ENCODE assay signal across 29 mouse cellular contexts in genomic region chr14:51786335-51786734, GRCm38 (mm10). TPM values are rescaled to one million over a fixed set of nuclear protein-coding genes. Genes with fewer than 3 reads are reported as not detected.
DNase-seq lines count a peak whose midpoint lies in the region; ATAC-seq and TF ChIP-seq lines count a peak whose summit lies in the region.
"Had no signal": no experiment of that assay in that cellular context is flagged by ENCODE, and none has a peak within 500 bp of the region (broad histone marks: within the 10 kb centered on the region; RNA-seq: fewer than 3 reads in every experiment).

No protein-coding gene starts in this region.

- peak; percentile 62 for ATAC-seq in kidney, embryonic 15.5 days (replicated peaks; ENCODE audit: low FRiP score)
- 0 out of 2 replicates have a peak, but pooled peaks have one; percentile 33 for ATAC-seq in midbrain, embryonic 11.5 days (ENCODE audit: low FRiP score)
- no peak for ATAC-seq in midbrain, embryonic 16.5 days
- ATAC-seq: forebrain, embryonic 15.5 days had no signal

- H3K9me3 ChIP-seq in kidney, embryonic 15.5 days (replicated peaks) = no peaks in the 10 kb centered on the region
- H3K9me3 ChIP-seq in midbrain, embryonic 11.5 days (ENCODE audit: control insufficient read depth, low read length) = no peaks in the 10 kb centered on the region
- H3K9me3 ChIP-seq in midbrain, embryonic 16.5 days (replicated peaks; ENCODE audit: control insufficient read depth, low read length, poor library complexity, severe bottlenecking) = no peaks in the 10 kb centered on the region
- H3K9me3 ChIP-seq: embryonic facial prominence, embryonic 13.5 days; forebrain, embryonic 12.5 days; forebrain, embryonic 15.5 days; G1E had no signal

- no peak overlapping the region for H3K9ac ChIP-seq in kidney, embryonic 15.5 days
- no peak overlapping the region for H3K9ac ChIP-seq in midbrain, embryonic 11.5 days (ENCODE audit: low read length)
- no peak overlapping the region for H3K9ac ChIP-seq in midbrain, embryonic 16.5 days (ENCODE audit: low read depth, low read length)
- H3K9ac ChIP-seq: embryonic facial prominence, embryonic 13.5 days; forebrain, embryonic 12.5 days; forebrain, embryonic 15.5 days; hindbrain, embryonic 14.5 days had no signal

- no peak overlapping the region for H3K4me2 ChIP-seq in kidney, embryonic 15.5 days
- no peak overlapping the region for H3K4me2 ChIP-seq in midbrain, embryonic 11.5 days
- H3K4me2 ChIP-seq in midbrain, embryonic 16.5 days (ENCODE audit: low read length) = no peak overlapping the region
- H3K4me2 ChIP-seq: embryonic facial prominence, embryonic 13.5 days; forebrain, embryonic 12.5 days; forebrain, embryonic 15.5 days; heart, embryonic 11.5 days; hindbrain, embryonic 14.5 days had no signal

- no peaks in the 10 kb centered on the region for H3K4me1 ChIP-seq in kidney, embryonic 15.5 days
- no peaks in the 10 kb centered on the region for H3K4me1 ChIP-seq in midbrain, embryonic 11.5 days (ENCODE audit: control insufficient read depth, insufficient read depth, low read length)
- no peaks in the 10 kb centered on the region for H3K4me1 ChIP-seq in midbrain, embryonic 16.5 days (ENCODE audit: control insufficient read depth, insufficient read depth, low read length)
- H3K4me1 ChIP-seq: embryonic facial prominence, embryonic 13.5 days; forebrain, embryonic 12.5 days; forebrain, embryonic 15.5 days had no signal

- intact Hi-C loops in heart, postnatal 36 days (cut with DNase I) = no loop called here
- intact Hi-C loops in gastrocnemius, adult 2 months (cut with DNase I) = no loop called here

- peak overlapping the region; percentile 54; the same call in 1 of the 2 replicates for H3K27ac ChIP-seq in kidney, embryonic 15.5 days
- no peak overlapping the region for H3K27ac ChIP-seq in midbrain, embryonic 11.5 days (ENCODE audit: low read depth, low read length)
- no peak overlapping the region for H3K27ac ChIP-seq in midbrain, embryonic 16.5 days (ENCODE audit: low read length)
- no peak overlapping the region for H3K27ac ChIP-seq in gastrocnemius, adult 2 months
- H3K27ac ChIP-seq: embryonic facial prominence, embryonic 13.5 days; forebrain, embryonic 12.5 days; forebrain, embryonic 15.5 days; hindbrain, embryonic 14.5 days had no signal

- H3K4me3 ChIP-seq in kidney, embryonic 15.5 days (replicated peaks) = no peak overlapping the region
- no peak overlapping the region for H3K4me3 ChIP-seq in midbrain, embryonic 11.5 days (ENCODE audit: low read depth, low read length)
- H3K4me3 ChIP-seq in midbrain, embryonic 16.5 days (ENCODE audit: low read depth, low read length) = no peak overlapping the region
- no peak overlapping the region for H3K4me3 ChIP-seq in gastrocnemius, adult 2 months
- H3K4me3 ChIP-seq: embryonic facial prominence, embryonic 13.5 days; erythroblast, embryonic 14.5 days; forebrain, embryonic 12.5 days; forebrain, embryonic 15.5 days had no signal

- peak; percentile 75 for DNase-seq in heart, adult 11 months
- DNase-seq in heart, postnatal 36 days = no peak
- no peak for DNase-seq in kidney, adult 11 months
- no peak for DNase-seq in midbrain, embryonic 11.5 days (ENCODE audit: low spot score, missing footprints)
- DNase-seq in gastrocnemius, adult 2 months = no peak
- DNase-seq: adrenal gland, adult 8-10 months; adrenal gland, postnatal 25 days; B cell, adult 2 months; cerebellum, adult 18-20 months; cerebellum, adult 9-10 months; gastrocnemius, postnatal 10 days; gastrocnemius, postnatal 36 days had no signal

- no peaks in the 10 kb centered on the region for H3K27me3 ChIP-seq in kidney, embryonic 15.5 days
- no peaks in the 10 kb centered on the region for H3K27me3 ChIP-seq in midbrain, embryonic 11.5 days (ENCODE audit: control insufficient read depth, insufficient read depth, low read length)
- H3K27me3 ChIP-seq in midbrain, embryonic 16.5 days (ENCODE audit: control insufficient read depth, insufficient read depth, low read depth, low read length) = no peaks in the 10 kb centered on the region
- H3K27me3 ChIP-seq: CH12.LX; embryonic facial prominence, embryonic 13.5 days; forebrain, embryonic 12.5 days; forebrain, embryonic 15.5 days had no signal

- no peak for TF ChIP-seq CTCF in gastrocnemius, adult 2 months (IDR thresholded peaks at IDR 0.05)

- WGBS in kidney, embryonic 15.5 days = 52% methylated on average over 4 of the region's 4 CpGs
- 79% methylated on average over 3 of the region's 4 CpGs for WGBS in midbrain, embryonic 11.5 days
- WGBS in midbrain, embryonic 16.5 days = 65% methylated on average over 4 of the region's 4 CpGs

- H3K36me3 ChIP-seq in kidney, embryonic 15.5 days = no peaks in the 10 kb centered on the region
- H3K36me3 ChIP-seq in midbrain, embryonic 11.5 days (ENCODE audit: control insufficient read depth, insufficient read depth, low read length) = no peaks in the 10 kb centered on the region
- no peaks in the 10 kb centered on the region for H3K36me3 ChIP-seq in midbrain, embryonic 16.5 days (ENCODE audit: control insufficient read depth, insufficient read depth, low read length)
- H3K36me3 ChIP-seq: embryonic facial prominence, embryonic 13.5 days; forebrain, embryonic 12.5 days; forebrain, embryonic 15.5 days; G1E had no signal

RNA-seq across cellular contexts. Expression of gene Ang4, which starts 12.9 kb away (rescaled TPM):
- total RNA-seq in heart, postnatal 36 days (2021) = not detected
- polyA plus RNA-seq in kidney, embryonic 15.5 days (2015; fragmentation: Nextera tagmentation; extraction: Ambion mirVana) = not detected in 2 replicates
- polyA plus RNA-seq in midbrain, embryonic 11.5 days (2014; fragmentation: Nextera tagmentation; extraction: Ambion mirVana) = not detected in 2 replicates
- not detected in 2 replicates for polyA plus RNA-seq in midbrain, embryonic 16.5 days (2015; fragmentation: Nextera tagmentation; extraction: Ambion mirVana)
- total RNA-seq in gastrocnemius, adult 2 months (2021) = not detected
- total RNA-seq: adrenal gland, adult 8-10 months; adrenal gland, postnatal 25 days; CH12.LX; gastrocnemius, postnatal 10 days; gastrocnemius, postnatal 36 days; granulocyte monocyte progenitor cell, adult 5-6 weeks; heart, adult 8-10 months; heart, postnatal 25 days had no signal
- polyA plus RNA-seq: embryonic facial prominence, embryonic 13.5 days; erythroblast, embryonic 14.5 days; forebrain, embryonic 12.5 days; forebrain, embryonic 15.5 days; G1E; heart, embryonic 11.5 days; heart, embryonic 14.5 days; heart, postnatal 0 days; hindbrain, embryonic 11.5 days; hindbrain, embryonic 14.5 days had no signal

RNA-seq across cellular contexts. Expression of gene AY358078, which starts 13.5 kb away (rescaled TPM):
- not detected for total RNA-seq in heart, postnatal 36 days (2021)
- not detected in 2 replicates for polyA plus RNA-seq in kidney, embryonic 15.5 days (2015; fragmentation: Nextera tagmentation; extraction: Ambion mirVana)
- not detected in 2 replicates for polyA plus RNA-seq in midbrain, embryonic 11.5 days (2014; fragmentation: Nextera tagmentation; extraction: Ambion mirVana)
- not detected in 2 replicates for polyA plus RNA-seq in midbrain, embryonic 16.5 days (2015; fragmentation: Nextera tagmentation; extraction: Ambion mirVana)
- not detected for total RNA-seq in gastrocnemius, adult 2 months (2021)
- total RNA-seq: adrenal gland, adult 8-10 months; adrenal gland, postnatal 25 days; G1E; gastrocnemius, postnatal 10 days; gastrocnemius, postnatal 36 days; granulocyte monocyte progenitor cell, adult 5-6 weeks; heart, adult 8-10 months; heart, postnatal 25 days had no signal
- polyA plus RNA-seq: embryonic facial prominence, embryonic 13.5 days; erythroblast, embryonic 14.5 days; forebrain, embryonic 12.5 days; forebrain, embryonic 15.5 days; G1E; heart, embryonic 11.5 days; heart, embryonic 14.5 days; heart, postnatal 0 days; hindbrain, embryonic 11.5 days; hindbrain, embryonic 14.5 days; intestine, embryonic 14.5 days had no signal
